Mouse (Mus musculus) layer of hippocampus, adult 18-20 months (tissue): ENCODE measurements around the gene Mmaa. TPM values are rescaled to one million over a fixed set of nuclear protein-coding genes. Genes with fewer than 3 reads are reported as not detected.

Experiments
- DNase-seq, 2 experiments: peaks; one replicate each; pipeline ENCODE4 v3.0.0; 2022; ENCODE audit warnings: low spot score in 2 of 2
- long read RNA-seq: library from polyadenylated mRNA; stranded (forward); transcript quantifications from one replicate; pipeline ENCODE4 v2.0.0, GENCODE M21; 2021
- total RNA-seq, 2 experiments: library from RNA; stranded (reverse); gene quantifications; 2 replicates each; pipeline ENCODE4 v1.2.3; 2021

The Mmaa gene
- total RNA-seq: 10 to 100 TPM; 24.5 to 25.0 TPM
- long read RNA-seq, full-length matches to known transcripts: 5 of 27 reads
- long read RNA-seq, partial matches to known transcripts: 15 of 27 reads
- long read RNA-seq, other reads (novel, unspliced or antisense): 7 of 27 reads

- DNase-seq: peak; percentile 96
Observed at GRCm38 (mm10) chr8:79294610-79295275, at the start of gene Mmaa. Gene Mmaa (minus strand): TSS chr8:79294937.

- DNase-seq: no peak
Observed at GRCm38 (mm10) chr8:79341236-79341635, 46.5 kb upstream of the Mmaa start.

GRCm38 (mm10) chr8:79339555-79339954, 44.8 kb upstream of the Mmaa start:
- DNase-seq: peak in 1 of 2 experiments; percentile 44

GRCm38 (mm10) chr8:79338619-79339018, 43.9 kb upstream of the Mmaa start:
- peak in 1 of 2 experiments; percentile 61 for DNase-seq

DNA sequence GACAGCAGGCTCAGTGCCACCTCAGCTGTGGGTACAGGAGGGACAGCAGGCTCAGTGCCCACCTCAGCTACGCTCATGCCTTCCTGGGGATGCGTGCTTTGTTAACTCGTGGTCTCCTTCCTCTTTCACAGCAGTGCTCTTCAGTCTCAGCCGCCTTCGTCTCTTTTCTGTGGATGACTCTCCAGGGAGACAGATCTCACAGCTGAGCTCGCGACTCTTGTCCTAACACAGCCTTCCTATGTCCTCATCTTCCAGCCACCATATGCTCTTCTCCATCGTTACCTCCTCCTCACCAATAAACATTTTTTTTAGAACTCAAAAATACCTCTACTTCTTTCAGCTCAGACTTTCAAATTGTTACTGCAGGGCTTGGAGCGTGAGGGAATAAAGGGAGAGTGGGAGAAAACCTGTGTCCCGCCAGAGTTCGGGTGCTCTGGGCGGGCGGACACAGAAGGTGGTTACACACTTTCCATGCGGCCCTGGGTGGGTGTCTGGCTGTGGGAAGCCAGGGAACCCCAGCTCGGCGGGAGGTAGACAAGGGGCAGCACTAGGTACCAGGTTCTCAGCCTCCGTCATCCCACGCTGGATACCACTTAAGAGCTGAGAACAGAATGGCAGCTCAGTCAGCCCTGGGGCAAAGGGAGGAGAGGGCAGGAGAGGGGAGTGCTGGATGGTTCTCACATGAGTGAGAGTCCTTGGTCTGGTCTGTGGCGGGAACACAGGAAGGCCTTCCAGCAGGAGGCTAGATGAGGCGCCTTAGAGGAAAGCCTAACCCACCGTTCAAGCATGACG, 37.6 kb upstream of the Mmaa start:
- DNase-seq: no peak

DNA sequence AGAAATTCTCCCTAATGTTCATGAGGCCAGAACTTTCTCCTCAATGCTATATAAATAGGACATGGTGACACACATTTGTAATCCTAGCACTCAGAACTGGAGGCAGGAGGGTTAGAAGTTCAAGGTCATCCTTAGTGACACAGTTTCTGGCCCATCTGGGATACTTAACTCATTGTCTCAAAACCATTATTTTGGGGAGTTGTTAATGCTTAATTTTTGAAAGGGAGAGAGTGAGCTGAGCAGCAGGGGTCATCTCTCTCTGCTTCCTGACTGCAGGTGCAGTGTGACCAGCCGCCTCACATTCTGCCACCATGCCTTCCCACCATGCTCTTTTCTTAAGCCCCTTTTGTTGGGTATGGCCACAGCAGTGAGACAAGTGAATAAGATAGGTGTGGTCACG, 36.8 kb upstream of the Mmaa start:
- no peak for DNase-seq

GRCm38 (mm10) chr8:79331017-79331416, 36.3 kb upstream of the Mmaa start:
- no peak for DNase-seq

DNA sequence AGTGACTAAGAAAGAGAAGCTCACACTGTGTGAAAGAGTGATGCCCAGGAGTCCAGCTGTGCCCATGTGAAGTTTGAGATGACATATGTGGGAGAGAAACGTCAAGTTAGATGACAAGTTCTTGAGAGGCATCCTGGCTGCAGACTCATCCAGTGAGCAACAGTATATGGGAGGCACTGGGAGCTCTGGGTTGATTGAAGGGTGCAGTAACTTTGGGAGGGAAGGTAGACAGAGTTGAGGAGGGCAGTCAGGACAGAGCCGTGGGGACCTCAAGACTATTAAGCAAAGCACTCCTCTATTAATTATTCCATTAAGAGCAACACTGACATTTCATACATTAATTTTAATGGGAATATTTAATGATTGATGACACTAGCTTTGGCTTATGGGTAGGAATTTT, 35.0 kb upstream of the Mmaa start:
- DNase-seq: no peak

GRCm38 (mm10) chr8:79329182-79329581, 34.4 kb upstream of the Mmaa start:
- no peak for DNase-seq

DNA sequence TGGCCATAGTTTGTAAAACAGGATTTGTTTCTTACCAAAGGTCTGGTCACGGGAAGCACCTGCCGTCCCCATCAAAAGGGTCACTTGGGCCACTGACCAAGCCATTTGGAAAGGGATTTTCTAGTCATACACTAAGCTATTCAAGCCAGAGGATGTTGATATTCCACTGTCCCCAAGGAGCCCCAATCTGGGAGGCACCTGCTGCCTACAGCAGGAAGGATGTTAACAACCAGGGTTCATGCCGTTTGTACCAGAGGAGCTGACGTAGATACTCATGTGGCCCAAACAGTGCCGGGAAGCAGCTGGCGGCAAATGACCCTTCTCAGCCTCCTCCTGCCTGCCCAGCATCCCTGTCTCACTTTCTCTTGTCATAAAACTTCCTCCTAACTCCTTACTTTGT, 30.8 kb upstream of the Mmaa start:
- DNase-seq: no peak

GRCm38 (mm10) chr8:79324928-79325327, 30.2 kb upstream of the Mmaa start:
- DNase-seq: no peak

- no peak for DNase-seq
Observed at GRCm38 (mm10) chr8:79324036-79324435, 29.3 kb upstream of the Mmaa start.

GRCm38 (mm10) chr8:79323121-79323520, 28.4 kb upstream of the Mmaa start:
- no peak for DNase-seq

GRCm38 (mm10) chr8:79310801-79311200, 16.1 kb upstream of the Mmaa start:
- no peak for DNase-seq

GRCm38 (mm10) chr8:79305941-79306340, 11.2 kb upstream of the Mmaa start:
- no peak for DNase-seq

DNA sequence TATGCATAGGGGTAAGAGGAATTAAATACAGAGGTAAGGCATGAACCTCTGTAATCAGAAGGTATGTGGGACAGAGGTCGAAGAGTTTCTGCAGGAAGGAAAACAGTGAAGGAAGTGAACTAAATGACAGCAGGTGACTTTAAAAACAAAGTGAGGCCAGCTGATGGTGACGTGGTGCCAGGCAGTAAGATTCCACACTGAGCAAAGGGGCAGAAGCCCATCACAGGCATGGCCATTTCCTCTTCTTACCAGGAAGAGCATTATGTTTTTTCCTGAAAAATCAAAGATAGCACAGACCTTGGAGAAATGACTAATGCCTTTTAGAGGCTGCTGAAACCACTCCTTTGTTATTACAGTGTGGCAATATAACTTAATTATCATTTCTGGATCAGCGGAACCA, 6.8 kb upstream of the Mmaa start:
- no peak for DNase-seq

DNA sequence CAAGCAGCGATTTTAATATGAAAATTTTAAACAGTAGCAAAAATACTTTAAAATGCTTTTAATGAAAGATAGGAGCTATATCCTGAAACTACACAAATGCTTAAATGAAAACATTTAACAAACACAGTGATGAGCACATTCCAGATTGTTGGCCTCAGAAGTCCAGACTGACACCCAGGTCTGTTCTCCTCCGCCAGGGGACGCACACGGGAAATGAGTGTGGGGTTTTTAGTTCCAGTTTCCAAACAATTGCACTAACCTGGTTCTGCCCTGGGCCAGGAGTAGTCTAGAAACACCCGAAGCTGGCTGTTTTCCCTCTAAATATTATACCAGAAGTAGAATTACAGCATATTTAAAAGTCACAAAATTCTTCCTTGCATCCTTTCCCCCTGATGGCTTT, 5.0 kb upstream of the Mmaa start:
- DNase-seq: no peak

- peak; percentile 30 to 83 for DNase-seq
Observed at GRCm38 (mm10) chr8:79297763-79298162, 3.0 kb upstream of the Mmaa start.

DNA sequence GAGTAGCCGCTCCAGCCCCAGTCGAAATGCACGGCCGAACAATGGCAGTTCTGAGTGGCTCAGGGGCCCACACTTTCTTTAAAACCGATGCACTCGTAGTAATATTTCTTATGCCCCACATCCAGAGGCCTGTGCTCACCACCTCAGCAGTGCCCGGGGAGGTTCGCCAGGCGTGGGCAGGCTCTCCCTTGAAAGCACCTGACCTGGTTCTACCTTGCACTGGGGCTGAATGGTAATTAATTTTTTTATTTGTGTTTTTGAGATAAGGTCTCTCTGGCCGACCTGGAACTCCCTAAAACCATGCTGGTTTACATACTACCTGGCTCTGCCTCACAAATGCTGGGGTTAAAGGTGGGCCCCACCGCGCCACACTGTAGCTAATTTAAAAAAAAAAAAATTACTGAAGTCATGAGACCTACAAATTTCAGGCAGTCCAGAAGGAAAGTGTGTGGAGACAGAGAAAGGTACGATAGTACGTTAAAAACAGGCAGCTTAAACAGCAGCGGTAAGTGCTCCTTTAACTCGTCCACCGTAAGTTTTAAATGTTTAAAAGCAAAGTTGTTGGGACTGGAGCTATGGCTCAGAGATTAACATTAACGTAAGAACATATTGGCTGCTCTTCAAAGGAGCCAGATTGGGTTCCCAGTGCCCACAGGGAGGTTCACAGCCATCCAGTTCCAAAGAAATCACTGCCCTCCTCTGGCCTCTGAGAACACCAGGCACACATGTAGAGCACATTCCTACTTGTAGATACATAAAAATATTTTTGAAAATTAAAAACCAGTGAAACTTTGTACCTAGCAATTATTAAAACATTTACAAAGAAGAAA, 754 bp upstream of the Mmaa start:
- DNase-seq: no peak

- DNase-seq: no peak
Observed at GRCm38 (mm10) chr8:79293841-79294240, 896 bp downstream of the Mmaa start.

DNA sequence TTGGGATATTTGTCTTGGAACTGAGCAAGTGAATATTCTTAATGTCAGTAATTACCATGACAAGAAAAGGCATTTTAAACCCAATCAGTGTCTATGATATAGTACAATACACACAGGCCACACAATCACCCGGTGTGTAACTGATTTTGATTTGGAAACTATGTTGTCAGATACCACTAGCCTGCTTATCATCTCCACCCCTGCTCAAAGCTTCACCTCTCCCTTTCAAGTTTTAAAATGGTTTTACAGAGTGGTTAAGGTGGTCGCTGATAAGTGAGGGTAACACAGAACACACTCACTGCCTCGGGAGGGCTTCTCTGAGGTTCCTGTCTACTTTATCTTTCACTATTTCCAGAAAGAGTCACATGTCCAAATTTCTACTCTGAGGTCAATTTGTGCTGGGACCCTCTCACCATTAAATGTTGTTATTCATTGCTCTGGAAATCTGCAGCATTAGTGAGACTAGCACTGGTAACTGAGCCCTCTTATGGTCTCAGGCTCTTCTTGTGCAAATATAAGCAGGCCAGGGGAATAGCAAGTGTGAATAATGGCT, 1.9 kb downstream of the Mmaa start:
- DNase-seq: no peak
